Mouse (Mus musculus) liver, embryonic 15.5 days (tissue): ENCODE measurements at regions not wholly inside any gene's neighbourhood (a gene's known extent, or its start where the extent isn't known, plus 50 kb on each side); places are given as distances from the start of the nearest gene placed in this dataset.

Experiments used
- ATAC-seq: fragments of 200-750 bp; cut with Nextera tagmentation; 2 replicates; pipeline ENCODE4 v1.8.0; 2017; ENCODE audit warnings: moderate number of reproducible peaks, mild to moderate bottlenecking, moderate library complexity; ENCODE audit not compliant: insufficient read depth
- H3K27ac ChIP-seq: fragments of 300-500 bp; sonication (generic); replicated peaks from 2 replicates; pipeline ENCODE4 v1.5.1; 2015; ENCODE audit warnings: mild to moderate bottlenecking, inconsistent platforms
- H3K27me3 ChIP-seq: fragments of 300-500 bp; sonication (generic); 2 replicates; pipeline ENCODE4 v1.6.1; 2015; ENCODE audit warnings: mild to moderate bottlenecking, inconsistent platforms
- H3K36me3 ChIP-seq: fragments of 300-500 bp; sonication (generic); replicated peaks from 2 replicates; pipeline ENCODE4 v1.6.1; 2015; ENCODE audit warnings: moderate library complexity, mild to moderate bottlenecking, inconsistent platforms
- H3K4me1 ChIP-seq: fragments of 300-500 bp; sonication (generic); replicated peaks from 2 replicates; pipeline ENCODE4 v1.6.1; 2015; ENCODE audit warnings: inconsistent platforms
- H3K4me2 ChIP-seq: fragments of 300-500 bp; sonication (generic); 2 replicates; pipeline ENCODE4 v1.6.1; 2015; ENCODE audit warnings: moderate library complexity, mild to moderate bottlenecking, inconsistent platforms
- H3K4me3 ChIP-seq: fragments of 300-500 bp; sonication (generic); replicated peaks from 2 replicates; pipeline ENCODE4 v1.5.1; 2015; ENCODE audit warnings: mild to moderate bottlenecking, inconsistent platforms
- H3K9ac ChIP-seq: fragments of 300-500 bp; sonication (generic); 2 replicates; pipeline ENCODE4 v1.6.1; 2015; ENCODE audit warnings: moderate library complexity, mild to moderate bottlenecking, inconsistent platforms
- H3K9me3 ChIP-seq: fragments of 300-500 bp; sonication (generic); replicated peaks from 2 replicates; pipeline ENCODE4 v1.6.1; 2016; ENCODE audit warnings: inconsistent platforms
- whole genome bisulfite sequencing: fragments of 180-500 bp; shearing (Covaris S2); methylation state at CpG from one replicate; pipeline ENCODE4 v1.1.7; 2015; ENCODE audit warnings: mixed read lengths; ENCODE audit not compliant: insufficient replicate concordance; 5-methylcytosine and 5-hydroxymethylcytosine counted together

DNA sequence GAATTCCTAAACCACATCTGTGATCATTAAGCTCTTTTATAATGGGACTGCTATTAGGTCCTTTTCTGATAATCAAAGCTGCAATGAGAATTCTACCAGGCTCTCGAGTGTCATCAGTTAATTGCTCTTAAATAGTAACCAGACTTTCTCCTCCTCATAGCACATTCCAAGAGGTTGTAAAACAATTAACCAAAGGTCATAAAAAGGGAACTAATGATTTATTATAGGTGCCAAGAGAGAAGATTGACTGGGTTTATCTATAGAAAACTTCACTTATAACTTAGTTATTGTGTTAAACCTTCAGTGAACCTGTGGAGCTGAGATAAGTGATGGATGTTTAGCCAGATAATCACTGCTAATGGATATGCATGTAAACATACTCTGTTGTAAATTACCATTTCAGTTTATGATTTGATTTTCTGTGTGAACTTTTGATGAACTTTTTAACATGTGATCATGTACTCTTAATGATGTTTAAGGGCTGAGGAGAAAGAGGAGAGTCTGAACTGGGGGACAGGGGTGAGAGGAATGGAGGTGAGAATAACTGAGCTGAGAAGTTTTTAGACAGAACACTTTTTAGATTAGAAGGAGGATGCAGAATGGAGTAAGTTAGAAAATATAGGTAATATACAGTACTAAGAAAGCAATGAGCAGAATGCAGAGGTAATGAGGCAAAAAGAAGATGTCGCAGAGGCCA lies 228.4 kb upstream of the Cox7c start:
- 44% methylated on average over 2 of the region's 2 CpGs for WGBS
- no peaks in the 10 kb centered on the region for H3K4me1 ChIP-seq
- no peak overlapping the region for H3K4me3 ChIP-seq
- no peaks in the 10 kb centered on the region for H3K9me3 ChIP-seq
- no peak overlapping the region for H3K9ac ChIP-seq
- no peaks in the 10 kb centered on the region for H3K27me3 ChIP-seq
- H3K27ac ChIP-seq = no peak overlapping the region
- no peak for ATAC-seq
- no peak overlapping the region for H3K4me2 ChIP-seq
- no peaks in the 10 kb centered on the region for H3K36me3 ChIP-seq

DNA sequence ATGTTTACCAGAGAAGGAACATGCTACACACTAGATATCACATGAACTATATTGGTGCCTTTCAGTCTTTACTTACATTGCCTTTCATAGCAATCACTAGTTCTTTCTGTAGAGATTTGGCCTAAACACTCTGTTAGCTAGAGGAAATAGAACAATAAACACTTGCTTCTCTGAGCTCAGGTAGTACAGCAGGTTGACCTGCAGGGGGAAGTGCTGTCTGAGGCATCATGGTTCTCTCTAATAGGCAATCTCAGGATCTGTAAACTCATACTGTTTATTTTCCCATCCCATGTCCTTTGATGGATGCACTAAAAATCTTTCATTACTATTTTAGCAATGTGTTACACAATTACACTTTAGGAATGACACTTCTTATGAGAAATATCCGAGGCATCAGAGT lies 191.3 kb upstream of the Cox7c start:
- Histone ChIP-seq H3K9ac (no peak overlapping the region), H3K36me3 (no peaks in the 10 kb centered on the region), H3K9me3 (no peaks in the 10 kb centered on the region), H3K4me1 (no peaks in the 10 kb centered on the region), H3K27ac (no peak overlapping the region), H3K4me3 (no peak overlapping the region), H3K27me3 (no peaks in the 10 kb centered on the region), H3K4me2 (no peak overlapping the region)
- 55% methylated on average over 1 of the region's 1 CpGs for WGBS
- no peak for ATAC-seq

- Histone ChIP-seq H3K27ac (no peak overlapping the region), H3K4me1 (no peaks in the 10 kb centered on the region), H3K4me2 (no peak overlapping the region), H3K4me3 (no peak overlapping the region), H3K9ac (no peak overlapping the region), H3K27me3 (no peaks in the 10 kb centered on the region), H3K9me3 (no peaks in the 10 kb centered on the region; the same call in 1 of the 2 replicates), H3K36me3 (no peaks in the 10 kb centered on the region)
- ATAC-seq = no peak
- 50% methylated on average over 3 of the region's 3 CpGs for WGBS
These were observed 158.9 kb upstream of the Cox7c start for GRCm38 (mm10) chr13:86205641-86206040.

GRCm38 (mm10) chr13:86180496-86180895 lies 133.8 kb upstream of the Cox7c start:
- no peak for ATAC-seq
- Histone ChIP-seq H3K4me3 (no peak overlapping the region), H3K36me3 (no peaks in the 10 kb centered on the region), H3K4me1 (no peaks in the 10 kb centered on the region), H3K9ac (no peak overlapping the region), H3K4me2 (no peak overlapping the region), H3K27me3 (no peaks in the 10 kb centered on the region), H3K9me3 (no peaks in the 10 kb centered on the region), H3K27ac (no peak overlapping the region)
- 35% methylated on average over 2 of the region's 2 CpGs for WGBS

- H3K27me3 ChIP-seq = no peaks in the 10 kb centered on the region
- H3K4me3 ChIP-seq = no peak overlapping the region
- H3K9me3 ChIP-seq = no peaks in the 10 kb centered on the region
- WGBS = 66% methylated on average over 3 of the region's 3 CpGs
- no peak for ATAC-seq
- H3K27ac ChIP-seq = no peak overlapping the region
- H3K4me2 ChIP-seq = no peak overlapping the region
- H3K36me3 ChIP-seq = no peaks in the 10 kb centered on the region
- H3K9ac ChIP-seq = no peak overlapping the region
- H3K4me1 ChIP-seq = no peaks in the 10 kb centered on the region
These were observed 100.6 kb upstream of the Cox7c start for GRCm38 (mm10) chr13:86147331-86147730.

GRCm38 (mm10) chr13:86111372-86112094 lies 64.8 kb upstream of the Cox7c start:
- no peaks in the 10 kb centered on the region for H3K4me1 ChIP-seq
- no peaks in the 10 kb centered on the region for H3K27me3 ChIP-seq
- H3K9me3 ChIP-seq = no peaks in the 10 kb centered on the region
- no peak overlapping the region for H3K4me2 ChIP-seq
- no peak overlapping the region for H3K27ac ChIP-seq
- ATAC-seq = peak; percentile 49; the same call in 1 of the 2 replicates
- no peak overlapping the region for H3K9ac ChIP-seq
- no peak overlapping the region for H3K4me3 ChIP-seq
- no peaks in the 10 kb centered on the region for H3K36me3 ChIP-seq
- 51% methylated on average over 6 of the region's 6 CpGs for WGBS

DNA sequence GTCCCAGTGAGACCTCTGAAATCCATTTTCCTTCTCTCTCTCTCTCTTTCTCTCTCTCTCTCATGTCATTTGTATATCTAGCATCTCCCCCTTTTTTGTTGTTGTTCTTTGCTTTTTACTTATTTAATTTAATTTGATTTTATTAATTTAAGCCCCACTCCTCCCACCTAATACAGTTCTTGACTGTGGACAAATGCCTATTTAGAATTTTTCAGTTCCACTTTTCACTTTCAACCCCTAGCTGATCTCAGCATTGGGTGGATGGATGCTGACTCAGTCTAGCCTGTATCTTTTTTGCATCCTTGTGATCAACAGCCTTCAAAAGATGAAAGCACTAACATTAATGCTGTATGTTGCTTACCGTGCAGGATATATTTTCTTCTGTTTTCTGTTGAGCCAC lies 55.5 kb upstream of the Cox7c start:
- H3K4me2 ChIP-seq = no peak overlapping the region
- 69% methylated on average over 1 of the region's 1 CpGs for WGBS
- no peaks in the 10 kb centered on the region for H3K27me3 ChIP-seq
- H3K4me1 ChIP-seq = no peaks in the 10 kb centered on the region
- H3K36me3 ChIP-seq = no peaks in the 10 kb centered on the region
- H3K9ac ChIP-seq = no peak overlapping the region
- no peak overlapping the region for H3K4me3 ChIP-seq
- ATAC-seq = no peak
- no peak overlapping the region for H3K27ac ChIP-seq
- no peaks in the 10 kb centered on the region for H3K9me3 ChIP-seq

DNA sequence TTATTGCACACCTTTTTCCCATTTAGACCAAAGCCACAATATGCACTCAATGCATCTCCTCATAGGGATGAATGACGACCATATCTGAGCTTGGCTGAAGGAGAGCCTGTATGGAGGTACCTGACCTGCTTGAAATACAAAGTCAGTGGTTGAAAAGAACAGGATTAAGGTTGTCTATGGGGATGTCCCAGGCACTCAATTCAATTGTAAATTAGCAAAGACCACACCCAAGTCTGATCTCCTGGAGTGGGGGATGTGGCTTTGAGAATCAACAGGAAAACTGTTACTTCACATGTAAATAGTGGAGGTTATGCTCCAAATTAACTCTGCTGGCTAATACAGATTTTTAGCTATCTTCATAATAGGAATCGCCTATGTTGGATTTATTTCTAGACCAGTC lies 51.1 kb upstream of the Cox7c start:
- H3K36me3 ChIP-seq = no peaks in the 10 kb centered on the region
- no peaks in the 10 kb centered on the region for H3K4me1 ChIP-seq
- no peak overlapping the region for H3K27ac ChIP-seq
- no peak overlapping the region for H3K4me3 ChIP-seq
- H3K9me3 ChIP-seq = no peaks in the 10 kb centered on the region
- H3K27me3 ChIP-seq = no peaks in the 10 kb centered on the region
- 28% methylated on average over 2 of the region's 2 CpGs for WGBS
- ATAC-seq = no peak
- no peak overlapping the region for H3K4me2 ChIP-seq
- H3K9ac ChIP-seq = no peak overlapping the region

DNA sequence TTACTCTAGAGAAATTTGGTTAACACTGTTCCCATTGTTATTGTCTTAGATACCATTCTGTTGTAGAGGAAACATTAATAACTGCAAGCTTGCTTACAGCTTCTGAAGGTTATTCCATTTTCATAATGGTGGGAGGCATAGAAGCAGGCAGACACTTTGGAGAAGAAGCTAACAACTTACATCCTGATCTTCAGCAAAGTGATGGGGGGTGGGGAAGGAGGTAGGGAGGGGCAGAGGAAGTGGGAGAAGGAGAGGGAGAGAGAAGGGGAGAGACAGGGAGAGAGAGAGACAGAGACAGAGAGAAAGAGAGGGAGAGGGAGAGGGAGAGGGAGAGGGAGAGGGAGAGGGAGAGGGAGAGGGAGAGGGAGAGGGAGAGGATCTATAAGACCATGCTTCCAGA lies 50.6 kb upstream of the Cox7c start:
- H3K9me3 ChIP-seq = no peaks in the 10 kb centered on the region
- no peak for ATAC-seq
- no peaks in the 10 kb centered on the region for H3K4me1 ChIP-seq
- H3K27me3 ChIP-seq = no peaks in the 10 kb centered on the region
- H3K27ac ChIP-seq = no peak overlapping the region
- no peaks in the 10 kb centered on the region for H3K36me3 ChIP-seq
- no peak overlapping the region for H3K4me3 ChIP-seq
- no peak overlapping the region for H3K9ac ChIP-seq
- H3K4me2 ChIP-seq = no peak overlapping the region
